Mouse (Mus musculus) midbrain, embryonic 15.5 days (tissue): Measurements from ENCODE around the gene Mia. TPM values are rescaled to one million over a fixed set of nuclear protein-coding genes. Genes with fewer than 3 reads are reported as not detected.

Experiments used
- ATAC-seq: fragments of 200-750 bp; cut with Nextera tagmentation; replicated peaks from 2 replicates; pipeline ENCODE4 v1.8.0; 2017; ENCODE audit warnings: moderate TSS enrichment
- H3K27ac ChIP-seq: fragments of 300-500 bp; sonication (generic); 2 replicates; pipeline ENCODE4 v1.5.1; 2015; ENCODE audit warnings: mild to moderate bottlenecking, inconsistent platforms
- H3K27me3 ChIP-seq: fragments of 300-500 bp; sonication (generic); replicated peaks from 2 replicates; pipeline ENCODE4 v1.6.1; 2015; ENCODE audit warnings: inconsistent platforms
- H3K36me3 ChIP-seq: fragments of 300-500 bp; sonication (generic); replicated peaks from 2 replicates; pipeline ENCODE4 v1.6.1; 2015; ENCODE audit warnings: inconsistent platforms
- H3K4me1 ChIP-seq: fragments of 300-500 bp; sonication (generic); 2 replicates; pipeline ENCODE4 v1.6.1; 2015; ENCODE audit warnings: inconsistent platforms
- H3K4me2 ChIP-seq: fragments of 300-500 bp; sonication (generic); 2 replicates; pipeline ENCODE4 v1.6.1; 2015; ENCODE audit warnings: inconsistent platforms, mild to moderate bottlenecking, moderate library complexity
- H3K4me3 ChIP-seq: fragments of 300-500 bp; sonication (generic); 2 replicates; pipeline ENCODE4 v1.5.1; 2015; ENCODE audit warnings: mild to moderate bottlenecking, inconsistent platforms
- H3K9ac ChIP-seq: fragments of 300-500 bp; sonication (generic); 2 replicates; pipeline ENCODE4 v1.6.1; 2015; ENCODE audit warnings: mild to moderate bottlenecking, inconsistent platforms
- H3K9me3 ChIP-seq: fragments of 300-500 bp; sonication (generic); 2 replicates; pipeline ENCODE4 v1.6.1; 2016; ENCODE audit warnings: inconsistent platforms
- WGBS: fragments of 180-500 bp; shearing (Covaris S2); methylation state at CpG from one replicate; pipeline ENCODE4 v1.1.7; 2015; ENCODE audit warnings: mixed read lengths; 5-methylcytosine and 5-hydroxymethylcytosine counted together
- polyA plus RNA-seq: library from polyadenylated mRNA; unstranded; fragments of >200 nt; fragmentation: Nextera tagmentation; extraction: Ambion mirVana; gene quantifications from 2 replicates; pipeline ENCODE4 v1.2.1, GENCODE M21; 2015

Mia gene
- polyA plus RNA-seq = 14.0 and 16.2 TPM in 2 replicates

DNA sequence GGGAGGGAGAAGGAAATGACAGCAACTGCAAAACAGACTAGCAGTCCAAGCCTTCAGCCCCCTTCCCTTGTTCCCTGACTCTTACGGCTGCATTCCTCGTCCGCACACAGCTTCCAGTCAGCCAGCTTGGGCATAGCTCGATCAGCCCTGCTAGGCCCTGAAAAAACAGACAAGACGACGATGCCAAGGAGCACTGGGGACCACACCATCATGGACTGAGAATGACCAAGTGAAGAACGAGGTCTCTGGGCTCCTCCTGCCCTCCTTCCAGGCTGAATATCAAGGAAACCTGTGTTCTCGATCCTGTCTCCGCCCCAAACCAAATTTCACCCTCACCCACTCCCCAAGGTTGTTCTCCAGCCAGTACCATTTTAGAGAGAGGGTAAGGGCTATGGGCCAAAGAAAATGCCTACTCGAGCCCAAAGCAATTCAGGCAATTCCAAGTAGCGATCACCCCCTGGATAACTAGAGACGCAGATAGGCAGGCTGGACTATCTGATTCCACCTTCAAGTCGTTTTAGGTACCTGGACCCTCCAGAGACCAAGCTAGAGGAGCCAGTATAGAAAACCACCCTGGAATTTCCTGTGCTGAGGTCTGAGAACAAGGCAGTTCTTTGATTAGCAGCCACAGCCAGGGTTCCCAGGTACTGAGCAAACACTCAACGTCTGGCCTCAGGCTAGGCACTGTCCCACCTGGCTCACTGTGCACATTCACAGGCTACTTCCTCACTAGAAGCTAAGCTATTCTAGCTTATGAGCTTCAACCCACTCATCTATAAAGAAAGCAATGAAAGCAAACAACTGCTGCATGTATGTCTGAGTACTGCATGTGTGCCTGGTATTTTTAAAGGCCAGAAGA is at the start of gene Mia, which contains the start of gene Gm21983:
Mia (minus strand) TSS at position 321 of the 859 bp plus-strand sequence.
Gm21983 (minus strand) TSS at position 250 of the 859 bp plus-strand sequence.
- no peak within 1 kb of the TSS for H3K4me2 ChIP-seq
- ATAC-seq = no peak
- no peak within 1 kb of the TSS for H3K9ac ChIP-seq
- H3K9me3 ChIP-seq = no peaks in the 10 kb centered on the region
- no peaks in the 10 kb centered on the region for H3K27me3 ChIP-seq
- H3K4me1 ChIP-seq = peaks cover 20% of the 10 kb centered on the region
- 71% methylated on average over 14 of the region's 14 CpGs for WGBS
- H3K36me3 ChIP-seq = peaks cover 18% of the 10 kb centered on the region
- peak within 1 kb of the TSS; percentile 79; the same call in 1 of the 2 replicates for H3K27ac ChIP-seq
- H3K4me3 ChIP-seq = no peak within 1 kb of the TSS

GRCm38 (mm10) chr7:27228865-27229264 is 47.9 kb upstream of the Mia start:
- Histone ChIP-seq H3K27me3 (no peaks in the 10 kb centered on the region), H3K4me3 (peak overlapping the region; percentile 87), H3K9ac (peak overlapping the region; percentile 88), H3K9me3 (no peaks in the 10 kb centered on the region), H3K27ac (peak overlapping the region; percentile 90), H3K4me2 (peak overlapping the region; percentile 86), H3K36me3 (no peaks in the 10 kb centered on the region), H3K4me1 (peaks cover 51% of the 10 kb centered on the region)
- WGBS = 16% methylated on average over 6 of the region's 6 CpGs
- no peak for ATAC-seq

- Histone ChIP-seq H3K4me1 (peaks cover 51% of the 10 kb centered on the region), H3K36me3 (no peaks in the 10 kb centered on the region), H3K27ac (peak within 1 kb of the TSS; percentile 90), H3K9ac (peak within 1 kb of the TSS; percentile 88), H3K4me2 (peak within 1 kb of the TSS; percentile 86), H3K4me3 (peak within 1 kb of the TSS; percentile 87), H3K9me3 (no peaks in the 10 kb centered on the region), H3K27me3 (no peaks in the 10 kb centered on the region)
- peak; percentile 80 for ATAC-seq
- under 1% methylated on average over 49 of the region's 49 CpGs for WGBS
These were observed 47.4 kb upstream of the Mia start, which contains the start of gene Itpkc for GRCm38 (mm10) chr7:27228281-27228821. TSS of gene Itpkc (minus strand) at chr7:27228661.

DNA sequence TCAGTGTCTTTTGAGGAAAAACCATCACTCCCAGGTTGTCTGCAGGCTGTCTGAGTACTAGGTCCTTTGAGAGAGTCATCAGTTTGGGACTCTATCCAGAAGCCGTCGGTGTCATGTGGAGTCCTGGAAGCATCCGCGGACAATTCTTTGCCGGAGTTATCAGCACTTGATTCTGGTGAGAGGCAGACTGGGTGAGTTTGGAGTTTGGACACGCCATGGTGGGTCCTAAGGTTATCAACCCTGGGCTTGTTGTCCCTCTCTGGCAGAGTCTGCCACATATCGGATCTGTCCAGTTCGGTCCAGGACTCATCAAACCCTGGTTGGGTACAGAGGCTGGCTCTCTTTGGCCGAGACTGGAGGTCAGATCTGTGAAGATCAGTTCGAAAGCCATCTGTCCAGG is 46.7 kb upstream of the Mia start:
- H3K4me3 ChIP-seq = peak overlapping the region; percentile 87
- WGBS = 2% methylated on average over 10 of the region's 10 CpGs
- peak overlapping the region; percentile 86 for H3K4me2 ChIP-seq
- peaks cover 51% of the 10 kb centered on the region for H3K4me1 ChIP-seq
- peak overlapping the region; percentile 90 for H3K27ac ChIP-seq
- peak; percentile 6 for ATAC-seq
- no peaks in the 10 kb centered on the region for H3K27me3 ChIP-seq
- no peaks in the 10 kb centered on the region for H3K36me3 ChIP-seq
- H3K9ac ChIP-seq = peak overlapping the region; percentile 88
- no peaks in the 10 kb centered on the region for H3K9me3 ChIP-seq

DNA sequence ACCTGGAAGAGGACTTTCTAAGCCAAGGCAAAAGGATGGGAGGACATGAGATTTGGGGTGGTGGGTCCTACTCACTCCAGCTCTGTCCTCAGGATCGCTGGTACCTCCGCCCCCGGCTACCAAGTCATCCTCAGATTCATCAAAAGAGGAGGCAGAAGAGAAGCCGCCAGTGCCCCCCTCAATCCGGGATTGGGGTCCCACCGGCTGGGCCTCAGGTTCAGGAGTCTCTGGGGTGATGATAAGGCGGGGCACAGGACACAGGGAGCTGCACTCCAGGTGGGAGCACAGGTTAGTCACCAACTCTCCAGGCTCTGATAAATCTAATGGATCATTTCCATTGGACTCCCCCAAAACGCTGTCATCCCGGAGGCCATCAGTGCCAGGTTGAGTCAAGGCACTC is 46.3 kb upstream of the Mia start:
- WGBS = 30% methylated on average over 9 of the region's 9 CpGs
- H3K36me3 ChIP-seq = no peaks in the 10 kb centered on the region
- H3K9me3 ChIP-seq = no peaks in the 10 kb centered on the region
- no peak overlapping the region for H3K27ac ChIP-seq
- peaks cover 51% of the 10 kb centered on the region for H3K4me1 ChIP-seq
- H3K9ac ChIP-seq = peak overlapping the region; percentile 88
- peak overlapping the region; percentile 86 for H3K4me2 ChIP-seq
- ATAC-seq = no peak
- peak overlapping the region; percentile 87 for H3K4me3 ChIP-seq
- H3K27me3 ChIP-seq = no peaks in the 10 kb centered on the region

GRCm38 (mm10) chr7:27224877-27225575 is 44.1 kb upstream of the Mia start:
- Histone ChIP-seq H3K27me3 (no peaks in the 10 kb centered on the region), H3K9me3 (no peaks in the 10 kb centered on the region), H3K36me3 (no peaks in the 10 kb centered on the region), H3K9ac (peak overlapping the region; percentile 88), H3K4me3 (peak overlapping the region; percentile 12), H3K4me1 (peaks cover 51% of the 10 kb centered on the region), H3K27ac (no peak overlapping the region), H3K4me2 (peak overlapping the region; percentile 86)
- WGBS = 75% methylated on average over 11 of the region's 11 CpGs
- no peak for ATAC-seq

DNA sequence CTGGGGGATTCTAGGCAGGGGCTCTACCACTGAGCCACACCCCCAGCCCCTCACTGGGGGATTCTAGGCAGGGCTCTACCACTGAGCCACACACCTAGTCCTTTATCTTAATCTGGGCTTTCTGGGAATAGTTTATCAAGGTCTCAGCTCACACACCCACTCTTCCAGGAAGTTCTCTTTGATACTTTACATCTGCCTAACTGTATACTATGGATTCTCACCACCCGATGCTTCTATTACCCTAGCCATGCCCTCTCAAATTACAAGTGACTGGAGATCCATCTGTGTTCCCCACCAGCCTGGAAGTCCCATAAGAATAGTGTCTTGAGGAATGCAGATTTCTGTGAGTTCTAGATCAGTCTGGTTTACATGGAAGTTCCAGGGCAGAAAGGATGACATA is 41.6 kb upstream of the Mia start:
- 0 out of 2 replicates have a peak, but pooled peaks cover 5% of the 10 kb centered on the region for H3K36me3 ChIP-seq
- no peaks in the 10 kb centered on the region for H3K9me3 ChIP-seq
- no peak for ATAC-seq
- no peak overlapping the region for H3K4me3 ChIP-seq
- H3K4me1 ChIP-seq = peaks cover 43% of the 10 kb centered on the region
- no peak overlapping the region for H3K27ac ChIP-seq
- no peak overlapping the region for H3K9ac ChIP-seq
- no peak overlapping the region for H3K4me2 ChIP-seq
- H3K27me3 ChIP-seq = no peaks in the 10 kb centered on the region
- 95% methylated on average over 1 of the region's 1 CpGs for WGBS

DNA sequence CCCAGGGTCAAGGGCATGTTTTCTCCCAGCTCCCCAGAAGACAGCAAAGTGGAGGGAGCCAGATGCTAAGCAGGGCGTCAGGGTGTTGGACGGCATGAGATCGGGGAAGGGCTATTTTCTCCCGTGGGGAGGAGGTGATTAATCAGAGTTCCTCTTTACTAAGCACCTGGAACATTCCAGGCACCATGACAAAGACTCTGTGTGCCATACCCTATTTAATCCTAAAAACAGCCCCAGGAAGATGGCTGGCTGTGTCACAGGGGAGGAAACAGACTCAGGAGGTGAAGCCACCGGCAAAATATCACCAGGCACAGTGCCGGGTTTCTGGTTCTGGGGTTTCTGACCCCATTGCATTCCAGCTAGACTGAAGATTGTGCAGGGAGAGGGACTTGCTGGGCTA is 41.0 kb upstream of the Mia start:
- ATAC-seq = no peak
- Histone ChIP-seq H3K36me3 (peaks cover 7% of the 10 kb centered on the region; the same call in 1 of the 2 replicates), H3K4me1 (peaks cover 37% of the 10 kb centered on the region), H3K4me2 (no peak overlapping the region), H3K9ac (no peak overlapping the region), H3K27me3 (no peaks in the 10 kb centered on the region), H3K4me3 (no peak overlapping the region), H3K27ac (no peak overlapping the region), H3K9me3 (no peaks in the 10 kb centered on the region)
- WGBS = 88% methylated on average over 6 of the region's 6 CpGs

GRCm38 (mm10) chr7:27219937-27220336 is 39.0 kb upstream of the Mia start:
- Histone ChIP-seq H3K36me3 (peaks cover 20% of the 10 kb centered on the region; the same call in 1 of the 2 replicates), H3K4me3 (no peak overlapping the region), H3K9ac (no peak overlapping the region), H3K27me3 (no peaks in the 10 kb centered on the region), H3K4me2 (no peak overlapping the region), H3K27ac (no peak overlapping the region), H3K9me3 (no peaks in the 10 kb centered on the region), H3K4me1 (peaks cover 17% of the 10 kb centered on the region)
- 82% methylated on average over 11 of the region's 11 CpGs for WGBS
- no peak for ATAC-seq

DNA sequence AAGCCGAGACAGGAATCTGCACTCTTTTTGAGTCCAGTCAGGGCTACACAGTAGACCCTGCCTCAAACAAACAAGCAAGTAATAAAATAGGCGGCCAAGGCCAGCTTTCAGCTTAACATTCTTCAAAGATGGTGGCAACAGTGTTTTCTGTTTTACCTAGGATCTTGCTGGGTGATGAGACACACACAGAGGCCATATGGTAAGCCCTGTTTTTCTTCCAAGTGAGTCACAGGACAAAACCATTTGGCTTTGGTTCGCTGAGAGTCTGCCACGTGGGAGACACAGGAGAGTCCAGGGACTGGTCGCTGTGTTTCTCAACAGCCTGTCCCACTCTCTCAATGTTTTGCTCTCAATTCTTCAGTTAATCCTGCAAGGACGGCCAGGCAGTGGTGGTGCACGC is 37.6 kb upstream of the Mia start:
- H3K4me3 ChIP-seq = no peak overlapping the region
- no peak overlapping the region for H3K9ac ChIP-seq
- no peak for ATAC-seq
- H3K4me1 ChIP-seq = peaks cover 4% of the 10 kb centered on the region
- H3K27ac ChIP-seq = no peak overlapping the region
- no peaks in the 10 kb centered on the region for H3K27me3 ChIP-seq
- H3K9me3 ChIP-seq = no peaks in the 10 kb centered on the region
- H3K4me2 ChIP-seq = no peak overlapping the region
- peaks cover 29% of the 10 kb centered on the region; the same call in 1 of the 2 replicates for H3K36me3 ChIP-seq
- 89% methylated on average over 7 of the region's 7 CpGs for WGBS

DNA sequence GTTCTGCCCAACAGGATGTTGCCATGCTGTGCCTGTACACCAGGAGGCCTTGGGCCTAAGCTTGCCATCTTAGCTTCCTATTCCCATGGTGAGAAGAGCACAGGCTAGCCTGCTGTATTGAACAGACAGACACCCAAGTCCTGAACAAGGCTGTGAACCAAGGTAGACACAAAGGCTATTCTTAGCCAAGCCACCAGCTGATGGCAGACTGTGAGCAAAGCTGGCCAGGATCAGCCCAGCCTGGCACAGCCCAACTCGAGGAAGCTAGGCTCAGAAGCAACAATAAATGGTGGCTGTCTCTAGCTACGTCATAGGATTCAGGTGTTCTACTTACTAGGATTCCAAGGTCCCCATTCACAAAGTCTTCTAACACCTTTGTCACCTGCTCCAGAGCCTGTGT is 31.7 kb upstream of the Mia start:
- Histone ChIP-seq H3K36me3 (peaks cover 61% of the 10 kb centered on the region), H3K27me3 (no peaks in the 10 kb centered on the region), H3K4me2 (no peak overlapping the region), H3K27ac (no peak overlapping the region), H3K9ac (no peak overlapping the region), H3K4me1 (no peaks in the 10 kb centered on the region), H3K4me3 (no peak overlapping the region), H3K9me3 (no peaks in the 10 kb centered on the region)
- WGBS = 92% methylated on average over 2 of the region's 2 CpGs
- ATAC-seq = no peak
